In the genomic region with DNA sequence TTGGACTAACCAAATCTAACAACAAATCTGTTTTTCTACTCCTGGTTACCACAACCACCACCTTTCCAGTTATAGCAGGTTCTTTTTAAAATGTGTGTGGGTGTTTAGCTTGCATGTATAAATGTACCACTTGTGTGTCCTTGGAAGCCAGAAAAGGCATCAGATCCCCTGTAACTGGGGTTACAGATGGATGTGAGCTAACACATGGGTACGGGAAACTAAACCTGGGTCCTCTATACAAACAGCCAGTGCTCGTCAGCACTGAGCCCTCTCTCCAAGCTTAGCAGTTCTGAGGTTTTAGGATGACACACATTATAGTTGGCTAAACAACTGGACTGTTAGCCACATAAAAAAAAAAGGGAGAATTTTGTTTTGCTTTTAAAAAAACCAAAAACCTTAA, we compare ENCODE assay signal across 31 mouse cellular contexts. TPM values are rescaled to one million over a fixed set of nuclear protein-coding genes. Genes with fewer than 3 reads are reported as not detected.
"Had no signal": no experiment of that assay in that cellular context is flagged by ENCODE, and none has a peak within 500 bp of the region (broad histone marks: within the 10 kb centered on the region; RNA-seq: fewer than 3 reads in every experiment).

No protein-coding gene starts in this region.

- DNase-seq: gastrocnemius, adult 2 months; gastrocnemius, postnatal 10 days; gastrocnemius, postnatal 25 days; heart, adult 18-20 months; heart, postnatal 14 days; heart, postnatal 36 days; kidney, adult 18-20 months; kidney, adult 8-10 months; kidney, postnatal 10 days; kidney, postnatal 25 days; kidney, postnatal 4 days; liver; liver, embryonic 13.5 days had no signal

- H3K9me3 ChIP-seq: heart, embryonic 13.5 days; heart, embryonic 15.5 days; hindbrain, embryonic 12.5 days; intestine, embryonic 15.5 days; limb, embryonic 10.5 days; limb, embryonic 12.5 days; liver, embryonic 13.5 days; liver, embryonic 15.5 days had no signal

- H3K4me3 ChIP-seq: gastrocnemius, adult 2 months; heart, embryonic 13.5 days; heart, embryonic 15.5 days; hindbrain, embryonic 12.5 days; intestine, embryonic 15.5 days; left cerebral cortex, adult 2 months; limb, embryonic 10.5 days; limb, embryonic 12.5 days; liver, embryonic 13.5 days; liver, embryonic 15.5 days had no signal

- H3K4me2 ChIP-seq: heart, embryonic 11.5 days; heart, embryonic 13.5 days; heart, embryonic 15.5 days; hindbrain, embryonic 12.5 days; hindbrain, embryonic 14.5 days; intestine, embryonic 15.5 days; limb, embryonic 12.5 days; liver, embryonic 11.5 days; liver, embryonic 13.5 days; liver, embryonic 15.5 days had no signal

- H3K27me3 ChIP-seq: heart, embryonic 13.5 days; heart, embryonic 15.5 days; hindbrain, embryonic 12.5 days; intestine, embryonic 15.5 days; limb, embryonic 12.5 days; liver, embryonic 13.5 days; liver, embryonic 15.5 days had no signal

- H3K27ac ChIP-seq: gastrocnemius, adult 2 months; heart, embryonic 13.5 days; heart, embryonic 15.5 days; hindbrain, embryonic 12.5 days; hindbrain, embryonic 14.5 days; intestine, embryonic 15.5 days; left cerebral cortex, adult 2 months; limb, embryonic 10.5 days; limb, embryonic 12.5 days; liver, embryonic 13.5 days; liver, embryonic 15.5 days had no signal

- ATAC-seq: hindbrain, embryonic 16.5 days; inflammation-experienced regulatory T-cells, adult 6 months; intestine, embryonic 15.5 days; intestine, postnatal 0 days had no signal

- H3K9ac ChIP-seq: heart, embryonic 13.5 days; heart, embryonic 15.5 days; hindbrain, embryonic 12.5 days; hindbrain, embryonic 14.5 days; intestine, embryonic 15.5 days; limb, embryonic 12.5 days; liver, embryonic 13.5 days; liver, embryonic 15.5 days had no signal

RNA-seq across cellular contexts. Expression of a gene that starts 37.6 kb away (rescaled TPM):
- total RNA-seq: granulocyte monocyte progenitor cell, adult 5-6 weeks; hematopoietic stem cell, adult 5-6 weeks had no signal
- polyA plus RNA-seq: heart, embryonic 15.5 days; heart, postnatal 0 days; hindbrain, embryonic 12.5 days; inflammation-experienced regulatory T-cells, adult 6 months; kidney, embryonic 14.5 days had no signal
